Mouse (Mus musculus) fat pad, adult 2 months (tissue): ENCODE data around the gene Gpm6b.

ENCODE experiments used
- DNase-seq: peaks from one replicate; pipeline ENCODE4 v3.0.0-alpha.2; 2011; ENCODE audit warnings: low read depth, low spot score; ENCODE audit errors: extremely low read depth

The Gpm6b gene

GRCm38 (mm10) chrX:166238831-166239460 lies at the start of gene Gpm6b:
TSS of gene Gpm6b (plus strand) at chrX:166238911.
- DNase-seq: no peak

GRCm38 (mm10) chrX:166196327-166196726 lies 42.4 kb upstream of the Gpm6b start:
- no peak for DNase-seq

- no peak for DNase-seq
These were observed 40.4 kb upstream of the Gpm6b start for GRCm38 (mm10) chrX:166198266-166198665.

- DNase-seq: no peak
These were observed 38.9 kb upstream of the Gpm6b start for GRCm38 (mm10) chrX:166199812-166200211.

- DNase-seq: no peak
These were observed 24.1 kb upstream of the Gpm6b start for GRCm38 (mm10) chrX:166214576-166214975.

- DNase-seq: no peak
These were observed 22.5 kb upstream of the Gpm6b start for GRCm38 (mm10) chrX:166216248-166216647.

GRCm38 (mm10) chrX:166216720-166217119 lies 22.0 kb upstream of the Gpm6b start:
- DNase-seq: no peak

- DNase-seq: no peak
These were observed 19.4 kb upstream of the Gpm6b start for GRCm38 (mm10) chrX:166219331-166219730.

- no peak for DNase-seq
These were observed 11.9 kb upstream of the Gpm6b start for GRCm38 (mm10) chrX:166226856-166227255.

- no peak for DNase-seq
These were observed 9.0 kb upstream of the Gpm6b start for GRCm38 (mm10) chrX:166229750-166230149.

- DNase-seq: no peak
These were observed 8.0 kb upstream of the Gpm6b start for GRCm38 (mm10) chrX:166230515-166231267.

GRCm38 (mm10) chrX:166236131-166236530 lies 2.6 kb upstream of the Gpm6b start:
- no peak for DNase-seq

- DNase-seq: no peak
These were observed 809 bp downstream of the Gpm6b start for GRCm38 (mm10) chrX:166239520-166239919.

- no peak for DNase-seq
These were observed 2.0 kb downstream of the Gpm6b start for GRCm38 (mm10) chrX:166240751-166241150.

GRCm38 (mm10) chrX:166243261-166243885 lies 4.7 kb downstream of the Gpm6b start:
- DNase-seq: no peak

GRCm38 (mm10) chrX:166271489-166271888 lies 32.8 kb downstream of the Gpm6b start:
- no peak for DNase-seq

- DNase-seq: no peak
These were observed 33.9 kb downstream of the Gpm6b start for GRCm38 (mm10) chrX:166272646-166273045.

- no peak for DNase-seq
These were observed 41.1 kb downstream of the Gpm6b start for GRCm38 (mm10) chrX:166279861-166280260.

- DNase-seq: no peak
These were observed 48.2 kb downstream of the Gpm6b start for GRCm38 (mm10) chrX:166286760-166287483.

- no peak for DNase-seq
These were observed 52.6 kb downstream of the Gpm6b start for GRCm38 (mm10) chrX:166291266-166291665.

- DNase-seq: no peak
These were observed 54.8 kb downstream of the Gpm6b start for GRCm38 (mm10) chrX:166293465-166293864.
